Mouse (Mus musculus) T-helper 2 cell (primary cell): ENCODE data around the gene Gm10406.
"Not testable (repeated sequence)": the region's sequence is repeated elsewhere in the genome, so short reads cannot be mapped to it uniquely, and the experiment has no call there.

Experiments used
- in situ Hi-C: fragments of 300-600 bp; cut with MboI, MseI; formaldehyde crosslinking; loops from one replicate; pipeline ENCODE4 v1.15.1; 2025; ENCODE audit warnings: high pct_unique_total_duplicates

The Gm10406 gene

GRCm38 (mm10) chr14:7026781-7027749 lies at the start of gene Gm10406:
TSS of gene Gm10406 (minus strand) at chr14:7027449.
- in situ Hi-C loops = not testable (repeated sequence)

GRCm38 (mm10) chr14:7044870-7045269 lies 17.6 kb upstream of the Gm10406 start, which contains the start of gene Gm3685:
TSS of gene Gm3685 (minus strand) at chr14:7044970.
- in situ Hi-C loops = not testable (repeated sequence)

GRCm38 (mm10) chr14:7026274-7026673 lies 975 bp downstream of the Gm10406 start:
- in situ Hi-C loops = not testable (repeated sequence)

DNA sequence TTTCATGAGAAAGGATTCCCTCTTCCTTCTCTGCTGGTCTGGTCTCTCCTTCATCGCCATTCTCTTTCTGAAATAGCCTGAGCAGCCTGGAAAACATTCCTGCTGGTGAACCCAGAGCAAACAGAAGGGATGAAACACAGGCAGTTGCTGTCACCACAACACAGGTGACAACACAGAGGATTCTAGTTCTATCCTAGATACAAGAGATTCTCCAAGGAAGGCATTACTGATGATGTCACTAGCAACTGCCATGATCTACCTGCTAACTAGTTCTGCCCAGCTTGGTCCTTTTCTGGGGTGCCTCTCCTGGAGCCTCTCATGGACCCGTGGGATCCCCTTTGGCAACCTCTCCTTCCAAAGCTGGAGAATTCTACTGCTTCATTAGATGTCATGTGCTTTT lies 53.5 kb downstream of the Gm10406 start, which contains the start of gene Gm6356:
TSS of gene Gm6356 (minus strand) at position 101 of the 400 bp plus-strand sequence.
- in situ Hi-C loops = not testable (repeated sequence)
